Mouse (Mus musculus) cerebellum, adult 9-10 months (tissue): ENCODE measurements around the gene Gpbp1.

Experiments
- DNase-seq: peaks from one replicate; pipeline ENCODE4 v3.0.0; 2022

The Gpbp1 gene

GRCm38 (mm10) chr13:111461424-111461823 lies 28.5 kb downstream of the Gpbp1 start:
- DNase-seq: peak; percentile 81

GRCm38 (mm10) chr13:111456790-111457189 lies 33.1 kb downstream of the Gpbp1 start:
- DNase-seq: no peak

GRCm38 (mm10) chr13:111444325-111444724 lies 45.6 kb downstream of the Gpbp1 start:
- no peak for DNase-seq

- no peak for DNase-seq
Observed at GRCm38 (mm10) chr13:111431174-111431573, 58.7 kb downstream of the Gpbp1 start.

GRCm38 (mm10) chr13:111421330-111421729 lies 68.6 kb downstream of the Gpbp1 start:
- no peak for DNase-seq

- no peak for DNase-seq
Observed at GRCm38 (mm10) chr13:111418087-111418486, 71.8 kb downstream of the Gpbp1 start.

- DNase-seq: peak; percentile 65
Observed at GRCm38 (mm10) chr13:111413156-111413555, 76.8 kb downstream of the Gpbp1 start.

GRCm38 (mm10) chr13:111410831-111411230 lies 79.1 kb downstream of the Gpbp1 start:
- peak; percentile 65 for DNase-seq

- DNase-seq: no peak
Observed at GRCm38 (mm10) chr13:111406859-111407389, 83.0 kb downstream of the Gpbp1 start.

- DNase-seq: no peak
Observed at GRCm38 (mm10) chr13:111405956-111406355, 84.0 kb downstream of the Gpbp1 start.

- DNase-seq: no peak
Observed at GRCm38 (mm10) chr13:111397600-111398151, 92.2 kb downstream of the Gpbp1 start.

GRCm38 (mm10) chr13:111397061-111397460 lies 92.8 kb downstream of the Gpbp1 start:
- DNase-seq: no peak

- DNase-seq: no peak
Observed at GRCm38 (mm10) chr13:111395528-111395927, 94.4 kb downstream of the Gpbp1 start.

GRCm38 (mm10) chr13:111394904-111395303 lies 95.0 kb downstream of the Gpbp1 start:
- no peak for DNase-seq

- no peak for DNase-seq
Observed at GRCm38 (mm10) chr13:111394341-111394740, 95.6 kb downstream of the Gpbp1 start.

- DNase-seq: no peak
Observed at GRCm38 (mm10) chr13:111393426-111393825, 96.5 kb downstream of the Gpbp1 start.

- no peak for DNase-seq
Observed at GRCm38 (mm10) chr13:111391426-111391825, 98.5 kb downstream of the Gpbp1 start.

- DNase-seq: no peak
Observed at GRCm38 (mm10) chr13:111391011-111391410, 98.9 kb downstream of the Gpbp1 start.

- peak; percentile 57 for DNase-seq
Observed at GRCm38 (mm10) chr13:111384011-111384985, 105.6 kb downstream of the Gpbp1 start.
